Mouse (Mus musculus): Measurements from ENCODE around the gene Ppcdc.
A peak's percentile ranks its signal among the peaks of the same experiment; 100 is the strongest.

Gene Ppcdc

DNA sequence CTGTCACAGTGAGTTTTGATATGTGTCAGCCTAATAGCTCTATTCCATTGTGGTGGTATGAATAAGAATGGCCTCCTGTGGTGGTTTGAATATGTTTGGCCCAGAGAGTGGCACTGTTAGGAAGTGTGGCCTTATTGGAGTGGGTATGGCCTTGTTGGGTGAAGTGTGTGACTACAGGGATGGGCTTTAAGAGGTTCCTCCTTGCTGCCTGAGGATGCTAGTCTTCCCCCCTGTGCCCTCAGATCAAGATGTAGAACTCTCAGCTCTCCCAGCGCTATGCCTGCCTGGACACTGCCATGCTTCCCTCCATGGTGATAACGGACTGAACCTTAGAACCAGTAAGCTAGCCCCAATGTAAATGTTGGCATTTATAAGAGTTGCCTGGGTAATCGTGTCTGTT, 78.9 kb downstream of the Ppcdc start:
- no peak for DNase-seq (ENCODE audit: inconsistent ontology term)

GRCm38 (mm10) chr9:57354377-57355183, 85.3 kb downstream of the Ppcdc start:
- peak; percentile 86 for DNase-seq (ENCODE audit: inconsistent ontology term)

DNA sequence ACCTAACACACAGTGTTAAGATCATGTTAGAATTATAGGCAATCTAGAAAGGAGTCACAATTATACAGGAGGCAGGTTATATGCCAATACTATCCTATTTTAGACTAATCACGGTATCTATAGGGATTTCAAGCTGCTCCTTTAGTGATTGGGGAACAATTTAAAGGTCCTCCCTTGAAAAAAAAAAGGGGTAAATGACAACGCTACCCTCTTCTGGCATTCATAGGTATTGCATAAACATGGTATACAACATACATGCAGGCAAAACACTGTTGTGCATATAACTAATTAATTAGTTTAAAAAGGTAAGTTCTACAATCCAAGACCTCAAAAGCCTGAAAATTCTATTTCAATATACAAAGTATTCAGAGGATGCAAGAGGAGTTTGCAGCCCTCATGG, 88.6 kb downstream of the Ppcdc start:
- DNase-seq (ENCODE audit: inconsistent ontology term), result no peak

DNA sequence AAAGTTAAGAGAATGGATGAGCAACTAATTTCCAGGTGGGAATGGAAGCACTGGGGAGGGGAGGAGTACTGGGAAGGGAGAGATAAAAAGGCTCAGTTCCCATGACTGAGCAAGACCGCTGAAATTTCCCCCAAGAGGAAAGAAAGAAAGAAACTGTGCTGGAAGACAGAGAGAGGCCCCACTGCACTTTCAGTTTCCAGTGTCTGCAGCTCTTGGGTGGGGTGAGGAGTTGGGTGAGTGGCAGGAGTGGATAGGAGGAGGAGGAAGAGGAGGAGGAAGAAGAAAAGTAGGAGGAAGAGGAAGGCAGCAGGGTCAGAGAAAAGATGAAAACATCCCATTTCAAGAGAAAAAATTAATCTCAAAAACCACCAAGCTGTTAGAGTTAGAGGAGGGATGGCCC, 94.0 kb downstream of the Ppcdc start:
- DNase-seq (ENCODE audit: inconsistent ontology term), result no peak

DNA sequence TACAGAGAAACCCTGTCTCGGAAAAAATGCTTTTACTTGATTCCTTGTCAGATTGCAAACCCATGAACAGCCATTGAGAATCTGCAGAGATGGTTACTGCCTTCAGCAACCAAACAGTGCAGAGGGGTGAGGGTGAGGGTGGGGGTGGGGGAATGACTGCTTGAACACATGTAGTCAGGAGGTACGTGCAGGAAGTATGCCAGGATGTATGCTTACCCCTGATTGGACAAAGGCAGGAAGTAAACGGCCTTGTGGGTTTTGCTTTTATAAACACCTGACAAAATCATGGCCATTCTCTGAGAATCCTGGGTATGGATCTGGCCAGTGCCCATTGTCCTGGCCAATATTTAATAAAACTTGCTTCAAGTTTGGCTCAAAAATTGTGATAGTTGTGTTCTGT, 96.2 kb downstream of the Ppcdc start:
- no peak for DNase-seq (ENCODE audit: inconsistent ontology term)

DNA sequence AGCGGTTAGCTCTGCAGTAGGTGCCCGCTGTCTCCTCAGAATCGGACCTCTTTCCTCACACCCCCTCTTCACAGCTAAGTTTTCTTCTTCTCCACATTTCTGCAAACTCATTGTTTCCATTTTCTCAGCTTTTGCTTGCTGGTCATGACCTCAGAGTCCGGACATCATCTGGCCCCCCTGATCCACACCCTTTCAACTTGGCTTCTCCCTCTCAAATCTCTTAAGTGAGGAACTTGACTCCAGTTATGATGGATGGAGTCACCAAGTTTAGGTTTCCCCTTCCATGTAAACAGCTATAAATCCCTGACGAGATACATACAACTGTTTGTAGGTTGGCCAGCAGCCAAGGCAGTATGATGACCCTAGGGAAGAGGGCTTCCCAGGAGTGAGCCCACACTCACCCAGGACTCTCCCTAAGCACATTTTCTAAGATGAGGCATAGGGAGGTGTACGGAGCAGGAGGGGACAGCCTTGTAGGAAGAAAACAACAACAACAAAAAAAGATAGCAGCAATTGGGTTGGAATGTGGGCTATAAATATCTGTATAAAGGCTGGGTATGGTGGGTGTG, 96.9 kb downstream of the Ppcdc start:
- no peak for DNase-seq (ENCODE audit: inconsistent ontology term)

DNA sequence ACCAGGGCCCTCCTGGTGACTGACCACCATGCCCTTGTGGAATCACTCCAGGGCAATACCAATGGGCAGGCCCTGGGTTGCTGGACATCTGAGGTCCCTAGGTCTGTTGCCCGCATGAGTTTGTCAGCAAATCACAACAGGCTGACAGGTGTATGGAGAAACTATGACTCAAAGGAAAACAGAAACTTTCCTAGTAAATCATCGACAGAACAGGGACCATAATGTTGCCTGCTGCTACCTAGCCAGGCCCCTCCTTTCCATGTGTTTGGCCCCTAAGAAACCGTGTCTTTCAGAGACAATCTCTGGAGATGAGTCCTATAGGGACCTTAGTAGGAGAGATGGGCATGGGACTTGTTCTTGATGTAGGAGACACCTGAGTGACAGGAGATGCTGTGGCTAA, 97.7 kb downstream of the Ppcdc start:
- no peak for DNase-seq (ENCODE audit: inconsistent ontology term)

DNA sequence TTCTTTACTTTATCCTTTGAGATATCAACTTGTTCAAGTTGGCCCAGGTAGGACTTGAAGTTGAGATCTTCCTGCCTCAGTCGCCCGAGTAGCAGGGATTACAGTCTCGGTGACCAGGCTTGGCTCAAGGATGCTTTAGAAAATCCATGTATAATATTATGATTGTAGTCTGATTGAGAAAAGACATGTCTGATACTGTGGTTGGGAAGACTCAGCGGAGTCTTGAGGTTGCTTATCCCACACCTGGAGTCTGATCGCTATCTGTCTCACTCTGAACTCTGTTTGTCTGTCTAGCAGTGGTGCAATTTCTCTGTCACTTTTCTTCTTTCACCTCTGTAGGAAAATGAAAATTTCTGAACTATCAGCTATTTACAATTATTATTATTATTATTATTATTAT, 99.6 kb downstream of the Ppcdc start:
- no peak for DNase-seq (ENCODE audit: inconsistent ontology term)

GRCm38 (mm10) chr9:57339577-57340210, 100.2 kb downstream of the Ppcdc start:
- no peak for DNase-seq (ENCODE audit: inconsistent ontology term)

DNA sequence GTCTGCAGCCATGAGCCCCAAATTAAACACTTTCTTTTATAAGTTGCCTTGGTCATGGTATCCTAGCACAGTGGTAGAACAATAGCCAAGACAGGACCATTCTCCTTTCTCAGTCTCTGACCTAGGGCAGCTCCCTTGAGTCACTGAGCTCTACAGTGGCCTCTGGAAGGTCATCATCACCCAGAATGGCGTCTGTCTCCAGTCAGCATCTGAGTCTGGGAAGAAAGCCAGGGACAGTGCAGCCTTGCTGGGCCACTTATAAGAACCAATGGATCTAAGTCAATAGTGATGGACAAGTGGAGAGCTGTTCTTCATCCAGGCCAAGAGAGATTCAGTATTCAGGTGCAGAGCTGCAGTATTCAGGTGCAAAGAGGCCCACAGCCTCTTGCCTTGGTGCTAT, 101.2 kb downstream of the Ppcdc start:
- no peak for DNase-seq (ENCODE audit: inconsistent ontology term)

Measured in Muller cell, postnatal 12 days (primary cell).